Mouse (Mus musculus) embryonic facial prominence, embryonic 10.5 days (tissue): ENCODE measurements at regions not wholly inside any gene's neighbourhood (a gene's known extent, or its start where the extent isn't known, plus 50 kb on each side); places are given as distances from the start of the nearest gene placed in this dataset.
"Not testable (repeated sequence)": the region's sequence is repeated elsewhere in the genome, so short reads cannot be mapped to it uniquely, and the experiment has no call there.

Experiments used
- DNase-seq: peaks from one replicate; pipeline ENCODE4 v3.0.0-alpha.2; 2017; ENCODE audit warnings: low spot score
- H3K27ac ChIP-seq: fragments of 300-500 bp; sonication (generic); replicated peaks from 2 replicates; pipeline ENCODE4 v1.5.1; 2016; ENCODE audit warnings: mild to moderate bottlenecking
- H3K27me3 ChIP-seq: fragments of 300-500 bp; sonication (generic); replicated peaks from 2 replicates; pipeline ENCODE4 v1.6.1; 2016; ENCODE audit warnings: low read depth, mild to moderate bottlenecking; ENCODE audit not compliant: poor library complexity, severe bottlenecking
- H3K36me3 ChIP-seq: fragments of 300-500 bp; sonication (generic); replicated peaks from 2 replicates; pipeline ENCODE4 v1.6.1; 2016; ENCODE audit warnings: mild to moderate bottlenecking, moderate library complexity
- H3K4me1 ChIP-seq: fragments of 300-500 bp; sonication (generic); 2 replicates; pipeline ENCODE4 v1.6.1; 2016
- H3K4me3 ChIP-seq: fragments of 300-500 bp; sonication (generic); 2 replicates; pipeline ENCODE4 v1.5.1; 2016; ENCODE audit warnings: mild to moderate bottlenecking, moderate library complexity
- H3K9me3 ChIP-seq: fragments of 300-500 bp; sonication (generic); 2 replicates; pipeline ENCODE4 v1.6.1; 2016; ENCODE audit warnings: mild to moderate bottlenecking
- WGBS: fragments of 180-500 bp; shearing (Covaris S2); methylation state at CpG from one replicate; pipeline ENCODE4 v1.1.7; 2016; 5-methylcytosine and 5-hydroxymethylcytosine counted together

DNA sequence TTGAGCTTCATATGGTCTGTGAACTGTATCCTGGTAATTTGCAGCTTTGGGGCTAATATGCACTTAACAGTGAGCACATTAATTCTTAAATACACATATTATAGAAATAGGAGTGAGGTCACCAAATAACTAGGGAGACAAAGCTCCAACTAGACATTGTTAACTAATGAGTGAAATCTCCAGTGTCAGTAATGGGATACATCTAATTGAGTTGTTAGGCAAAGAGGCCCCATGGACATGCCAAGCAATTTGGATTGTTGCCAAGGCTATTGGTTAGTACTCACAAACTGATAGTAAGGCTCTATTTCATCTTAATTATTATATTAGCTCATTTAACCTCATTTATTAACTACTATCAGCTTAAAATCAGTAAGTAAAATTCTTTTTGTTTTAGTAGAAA is 698.5 kb downstream of the Triml1 start:
- H3K4me3 ChIP-seq: no peak overlapping the region
- no peaks in the 10 kb centered on the region for H3K4me1 ChIP-seq
- no peaks in the 10 kb centered on the region for H3K9me3 ChIP-seq
- no peak overlapping the region for H3K27ac ChIP-seq
- no peak for DNase-seq
- no peaks in the 10 kb centered on the region for H3K27me3 ChIP-seq
- no peaks in the 10 kb centered on the region for H3K36me3 ChIP-seq

DNA sequence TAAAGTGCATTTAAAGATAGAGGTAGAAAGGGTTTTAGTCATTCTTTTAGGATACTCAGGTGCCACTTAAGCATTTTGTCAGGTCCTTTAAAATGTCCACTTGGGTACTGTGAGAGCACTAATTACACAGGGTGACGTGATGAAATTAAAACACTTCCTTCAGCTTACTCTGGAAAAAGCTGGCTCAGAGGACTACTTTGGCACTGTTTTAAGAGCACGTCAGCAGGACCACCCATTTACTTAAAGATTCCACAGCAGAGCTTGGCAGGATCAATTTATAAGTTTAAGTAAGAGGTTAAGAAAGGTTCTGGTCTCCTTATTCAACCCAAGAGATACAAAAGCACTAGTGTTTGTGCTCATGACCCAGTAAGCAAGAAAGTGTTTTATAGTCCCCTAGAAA is 738.7 kb downstream of the Triml1 start:
- Histone ChIP-seq H3K36me3 (no peaks in the 10 kb centered on the region), H3K9me3 (no peaks in the 10 kb centered on the region), H3K27ac (no peak overlapping the region), H3K4me3 (no peak overlapping the region), H3K27me3 (no peaks in the 10 kb centered on the region), H3K4me1 (no peaks in the 10 kb centered on the region)
- 49% methylated on average over 2 of the region's 2 CpGs for WGBS
- DNase-seq: no peak

DNA sequence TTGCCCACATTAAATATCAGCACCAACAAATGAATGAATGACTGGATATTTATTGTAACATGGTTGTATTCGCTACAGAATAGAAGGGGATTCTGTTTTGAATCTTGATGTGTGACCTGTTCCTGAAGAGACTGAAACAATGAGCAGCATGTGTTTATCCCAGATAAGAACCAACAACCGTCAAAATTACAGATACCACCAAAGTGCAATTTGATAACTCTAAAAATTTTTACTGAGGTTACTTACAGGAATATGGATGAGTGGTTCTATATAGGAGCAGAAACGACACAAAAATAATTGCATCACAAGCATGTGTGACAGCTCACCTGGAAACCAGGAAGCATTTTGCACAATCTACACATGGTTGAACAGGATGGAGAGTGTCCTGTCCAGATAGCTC is 744.4 kb downstream of the Triml1 start:
- Histone ChIP-seq H3K9me3 (no peaks in the 10 kb centered on the region), H3K4me3 (no peak overlapping the region), H3K27ac (no peak overlapping the region), H3K4me1 (no peaks in the 10 kb centered on the region), H3K36me3 (no peaks in the 10 kb centered on the region), H3K27me3 (no peaks in the 10 kb centered on the region)
- WGBS: 89% methylated on average over 3 of the region's 3 CpGs
- DNase-seq: no peak

DNA sequence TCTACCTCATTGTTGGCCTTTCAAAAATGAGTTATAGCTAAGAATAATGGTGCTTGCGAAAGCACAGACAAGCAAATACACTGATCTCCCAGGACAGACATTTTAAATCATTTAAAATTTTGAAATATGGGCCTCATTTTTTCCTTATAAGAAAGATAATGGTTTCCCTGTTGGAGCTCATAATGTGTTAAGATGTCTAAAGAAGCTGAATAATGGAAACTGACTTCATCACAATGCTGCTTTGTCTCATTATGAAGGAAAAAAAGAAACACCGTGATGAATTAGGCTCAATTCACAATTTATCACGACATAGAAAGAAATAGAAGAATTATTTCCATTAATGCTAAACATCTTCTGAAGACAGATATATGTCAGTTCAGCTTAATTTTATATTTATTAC is 752.5 kb downstream of the Triml1 start:
- DNase-seq: no peak
- no peak overlapping the region for H3K4me3 ChIP-seq
- 79% methylated on average over 3 of the region's 3 CpGs for WGBS
- H3K36me3 ChIP-seq: no peaks in the 10 kb centered on the region
- no peaks in the 10 kb centered on the region for H3K9me3 ChIP-seq
- no peak overlapping the region for H3K27ac ChIP-seq
- H3K27me3 ChIP-seq: no peaks in the 10 kb centered on the region
- no peaks in the 10 kb centered on the region for H3K4me1 ChIP-seq

DNA sequence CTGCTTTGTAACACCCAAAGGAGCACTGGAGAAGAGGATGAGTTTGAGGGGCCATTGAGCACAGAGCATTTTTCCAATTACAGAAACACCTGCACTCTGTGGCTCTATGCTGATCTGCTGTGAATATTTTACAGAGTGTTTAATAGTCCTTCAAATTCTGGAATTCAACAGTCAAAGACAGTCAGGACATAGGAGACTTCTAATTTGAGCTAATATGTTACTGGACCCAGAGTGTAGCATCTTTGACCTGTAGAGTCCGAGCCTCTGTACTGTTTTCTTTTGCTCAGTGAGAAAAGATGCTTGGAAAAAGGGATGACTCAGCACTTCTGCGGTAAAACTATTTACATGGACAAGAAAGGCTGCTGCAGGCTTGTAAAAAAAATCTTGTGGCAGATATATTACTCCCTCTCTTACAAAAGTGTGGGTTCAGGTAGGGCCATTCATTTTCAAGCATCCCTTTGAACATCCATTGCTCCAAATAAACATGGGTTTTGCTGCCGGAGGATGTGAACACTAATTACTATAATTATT is 793.1 kb downstream of the Triml1 start:
- H3K27ac ChIP-seq: no peak overlapping the region
- no peaks in the 10 kb centered on the region for H3K36me3 ChIP-seq
- no peaks in the 10 kb centered on the region for H3K9me3 ChIP-seq
- no peak for DNase-seq
- H3K4me3 ChIP-seq: no peak overlapping the region
- H3K4me1 ChIP-seq: peaks cover 10% of the 10 kb centered on the region; the same call in 1 of the 2 replicates
- H3K27me3 ChIP-seq: no peaks in the 10 kb centered on the region
- WGBS: 54% methylated on average over 3 of the region's 3 CpGs

DNA sequence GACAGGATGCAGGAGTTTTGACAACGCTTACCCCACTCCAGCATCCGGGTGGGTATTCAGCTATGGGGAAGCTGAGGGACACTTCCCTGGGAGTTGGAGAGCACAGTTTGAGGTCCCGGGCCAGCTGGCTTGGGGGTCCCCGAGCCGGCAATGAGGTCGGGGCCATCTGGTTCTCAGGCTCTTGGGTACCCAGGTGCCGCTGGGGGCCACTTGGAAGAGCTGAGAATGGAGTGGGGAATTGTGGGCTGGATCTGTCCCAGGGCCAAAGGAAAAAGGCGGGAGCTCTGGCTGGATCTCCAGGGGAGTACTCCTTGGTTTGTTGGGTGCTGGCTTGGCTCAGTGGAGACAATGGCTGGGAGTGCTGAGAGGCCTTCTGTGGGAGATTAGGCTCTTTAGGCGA is 806.6 kb downstream of the Triml1 start:
- H3K9me3 ChIP-seq: no peaks in the 10 kb centered on the region
- 92% methylated on average over 9 of the region's 9 CpGs for WGBS

DNA sequence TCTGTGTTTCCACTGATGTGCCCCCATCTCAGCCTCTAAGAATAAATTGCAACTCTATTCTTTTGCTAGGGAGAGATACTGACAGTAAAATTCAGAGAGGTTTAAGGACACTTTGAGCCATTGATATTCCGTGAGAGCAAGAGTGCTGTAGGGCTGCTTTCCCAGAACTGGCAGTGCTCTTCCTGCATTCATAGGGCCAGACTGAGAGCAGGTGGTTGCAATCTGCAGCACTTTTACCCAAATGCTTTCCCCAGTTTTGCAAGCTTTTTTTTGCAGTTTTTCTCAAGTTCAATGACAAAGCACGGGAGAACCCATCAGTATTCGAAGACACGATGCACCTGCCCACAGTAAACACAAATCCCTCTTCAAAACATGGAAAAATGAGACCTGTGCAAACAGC is 816.6 kb downstream of the Triml1 start:
- no peaks in the 10 kb centered on the region for H3K27me3 ChIP-seq
- no peaks in the 10 kb centered on the region for H3K4me1 ChIP-seq
- H3K27ac ChIP-seq: no peak overlapping the region
- WGBS: 84% methylated on average over 4 of the region's 4 CpGs
- no peaks in the 10 kb centered on the region for H3K9me3 ChIP-seq
- no peaks in the 10 kb centered on the region for H3K36me3 ChIP-seq
- DNase-seq: no peak
- no peak overlapping the region for H3K4me3 ChIP-seq

More for the DNA sequence above, 806.6 kb downstream of the Triml1 start:
- no peak for DNase-seq
- no peaks in the 10 kb centered on the region for H3K36me3 ChIP-seq
- no peak overlapping the region for H3K4me3 ChIP-seq
- H3K4me1 ChIP-seq: no peaks in the 10 kb centered on the region
- H3K27ac ChIP-seq: no peak overlapping the region
- H3K27me3 ChIP-seq: no peaks in the 10 kb centered on the region

DNA sequence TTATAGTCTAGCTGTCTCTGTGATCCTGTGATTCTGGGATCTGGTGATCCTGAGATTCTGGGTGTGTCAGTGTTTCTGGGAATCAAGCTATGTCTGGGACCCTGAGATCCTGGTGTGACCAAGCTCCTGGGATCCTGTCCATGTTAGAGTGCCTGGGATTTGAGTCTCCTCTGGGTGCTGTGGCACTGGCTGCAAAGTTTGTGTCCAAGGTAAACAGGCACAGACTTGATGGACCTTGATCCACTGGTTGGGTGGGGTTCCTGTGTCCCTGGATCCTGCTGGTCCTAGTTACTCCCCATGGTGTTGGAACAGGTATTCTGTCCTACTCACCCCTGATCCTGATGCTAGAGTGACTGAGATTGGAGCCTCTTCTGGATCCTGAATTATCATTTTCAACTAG is 818.4 kb downstream of the Triml1 start:
- no peak for DNase-seq
- Histone ChIP-seq H3K9me3 (no peaks in the 10 kb centered on the region), H3K4me1 (no peaks in the 10 kb centered on the region), H3K4me3 (no peak overlapping the region), H3K27me3 (no peaks in the 10 kb centered on the region), H3K36me3 (no peaks in the 10 kb centered on the region), H3K27ac (no peak overlapping the region)

DNA sequence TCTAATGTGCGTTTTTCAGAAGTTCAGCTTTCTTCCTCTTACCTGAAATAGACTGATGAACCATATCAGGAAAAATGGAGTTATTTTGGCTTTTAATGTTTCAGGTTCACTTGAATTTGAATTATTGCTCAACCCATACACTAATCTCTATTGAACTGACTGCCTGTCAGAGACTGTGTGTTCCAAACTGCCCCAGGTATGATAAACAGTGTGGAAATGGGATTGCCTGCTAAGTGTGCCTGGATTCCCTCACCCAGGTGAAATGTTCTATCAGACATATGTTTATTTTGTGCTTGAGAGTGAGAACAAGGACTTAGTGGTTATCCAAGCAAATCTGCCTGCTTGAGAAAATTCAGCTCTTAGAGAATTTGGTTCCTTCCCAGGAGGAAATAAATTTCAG is 830.2 kb downstream of the Triml1 start:
- no peaks in the 10 kb centered on the region for H3K9me3 ChIP-seq
- DNase-seq: no peak
- H3K36me3 ChIP-seq: no peaks in the 10 kb centered on the region
- WGBS: 88% methylated on average over 1 of the region's 1 CpGs
- no peak overlapping the region for H3K4me3 ChIP-seq
- no peak overlapping the region for H3K27ac ChIP-seq
- no peaks in the 10 kb centered on the region for H3K27me3 ChIP-seq
- no peaks in the 10 kb centered on the region for H3K4me1 ChIP-seq

DNA sequence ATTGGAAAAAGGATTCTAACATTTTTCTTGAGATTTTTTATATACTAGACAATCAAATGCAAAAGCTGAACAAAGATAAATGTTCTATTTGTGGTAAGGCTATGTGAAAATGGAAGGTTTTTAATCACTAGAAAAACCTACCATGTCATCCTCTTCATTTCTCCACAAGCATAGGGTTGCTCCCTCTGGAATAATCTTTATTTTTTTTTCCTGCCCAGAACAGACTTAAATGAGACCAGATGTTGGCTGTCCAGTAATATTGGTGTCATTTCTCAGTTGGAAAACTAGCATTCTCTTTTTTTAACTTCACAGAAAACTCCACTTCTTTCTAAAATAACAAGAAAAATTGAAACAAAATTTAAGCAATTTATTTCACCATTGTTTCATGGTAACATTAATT is 849.9 kb downstream of the Triml1 start:
- no peak overlapping the region for H3K4me3 ChIP-seq
- no peaks in the 10 kb centered on the region for H3K9me3 ChIP-seq
- DNase-seq: no peak
- no peaks in the 10 kb centered on the region for H3K27me3 ChIP-seq
- H3K27ac ChIP-seq: no peak overlapping the region
- H3K36me3 ChIP-seq: no peaks in the 10 kb centered on the region
- peaks cover 16% of the 10 kb centered on the region for H3K4me1 ChIP-seq

DNA sequence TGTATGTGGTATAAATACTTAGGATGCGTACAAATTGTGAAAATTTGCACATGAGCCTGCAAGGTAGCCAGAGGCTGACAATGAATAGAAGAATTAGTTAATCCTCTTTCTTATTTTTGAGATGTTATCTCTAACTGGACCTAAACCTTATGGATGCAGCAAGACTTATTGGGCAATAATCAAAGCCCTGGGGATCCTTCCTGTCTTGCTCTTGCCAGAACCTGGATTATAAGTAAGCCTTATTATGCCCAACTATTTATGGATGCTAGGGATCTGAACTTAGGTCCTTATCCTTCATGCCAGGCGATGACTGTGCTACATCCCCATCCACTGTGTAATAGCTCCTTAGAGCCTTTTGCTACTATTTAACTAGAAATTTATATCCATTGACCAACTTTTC is 859.3 kb downstream of the Triml1 start:
- H3K4me3 ChIP-seq: no peak overlapping the region
- DNase-seq: no peak
- H3K27me3 ChIP-seq: no peaks in the 10 kb centered on the region
- no peaks in the 10 kb centered on the region for H3K9me3 ChIP-seq
- H3K4me1 ChIP-seq: no peaks in the 10 kb centered on the region
- H3K27ac ChIP-seq: no peak overlapping the region
- 92% methylated on average over 2 of the region's 2 CpGs for WGBS
- H3K36me3 ChIP-seq: no peaks in the 10 kb centered on the region

DNA sequence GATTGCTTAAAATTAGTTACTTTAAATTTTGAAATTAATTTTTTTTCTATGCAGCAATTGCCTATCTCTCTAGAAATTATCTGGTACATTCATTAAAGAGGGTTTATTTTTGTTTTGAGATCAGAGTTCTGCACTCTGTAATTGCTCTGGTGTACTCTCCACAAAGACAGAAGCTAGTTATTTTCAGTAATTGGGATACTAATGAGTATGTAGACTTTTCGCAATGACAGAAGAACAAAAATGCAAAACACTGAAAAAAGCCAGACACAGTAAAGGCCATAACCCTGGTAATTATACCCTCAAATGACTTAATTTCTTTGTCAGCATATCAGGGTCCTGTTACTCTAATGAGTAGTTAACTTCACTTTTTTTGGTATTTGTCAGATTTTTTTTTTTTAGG is 836.5 kb upstream of the Frg1 start:
- no peaks in the 10 kb centered on the region for H3K36me3 ChIP-seq
- H3K27me3 ChIP-seq: no peaks in the 10 kb centered on the region
- DNase-seq: no peak
- H3K4me1 ChIP-seq: no peaks in the 10 kb centered on the region
- no peak overlapping the region for H3K4me3 ChIP-seq
- 72% methylated on average over 1 of the region's 1 CpGs for WGBS
- H3K27ac ChIP-seq: no peak overlapping the region
- no peaks in the 10 kb centered on the region for H3K9me3 ChIP-seq

DNA sequence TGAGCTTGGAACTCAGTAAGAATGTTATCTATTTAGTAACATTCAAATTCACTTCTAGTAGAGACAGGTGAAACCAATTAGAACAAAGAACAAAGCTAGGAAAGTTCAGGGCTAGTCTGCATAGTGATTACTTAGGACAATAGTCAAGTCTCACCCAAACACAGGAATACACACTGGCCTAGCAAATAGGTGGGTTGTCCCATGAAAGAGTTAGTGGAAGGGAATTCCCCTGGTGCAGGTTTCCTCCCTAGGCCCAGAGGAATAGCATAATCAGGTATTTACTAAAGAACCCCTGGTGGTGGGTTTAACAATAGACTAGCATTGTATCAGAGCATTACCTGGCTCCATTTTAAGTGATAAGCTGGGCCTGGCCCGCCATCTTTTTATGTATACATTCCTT is 825.4 kb upstream of the Frg1 start:
- not testable (repeated sequence) for H3K27ac ChIP-seq, H3K4me3 ChIP-seq, H3K27me3 ChIP-seq, DNase-seq, H3K9me3 ChIP-seq, H3K36me3 ChIP-seq, H3K4me1 ChIP-seq
- WGBS: 77% methylated on average over 1 of the region's 1 CpGs
